Mouse (Mus musculus) duodenum, adult 2 months (tissue): ENCODE data around the gene Trem1. TPM values are rescaled to one million over a fixed set of nuclear protein-coding genes. Genes with fewer than 3 reads are reported as not detected.

Source experiments
- polyA plus RNA-seq: library from polyadenylated mRNA; depleted of rRNA; stranded (reverse); fragments of >200 nt; gene quantifications from 2 replicates; pipeline ENCODE4 v1.2.3, GENCODE M21; 2012; ENCODE audit warnings: low replicate concordance; rRNA removed

Trem1 gene
- polyA plus RNA-seq: 0.06 TPM in 1 of 2 replicates, not detected in the other

DNA sequence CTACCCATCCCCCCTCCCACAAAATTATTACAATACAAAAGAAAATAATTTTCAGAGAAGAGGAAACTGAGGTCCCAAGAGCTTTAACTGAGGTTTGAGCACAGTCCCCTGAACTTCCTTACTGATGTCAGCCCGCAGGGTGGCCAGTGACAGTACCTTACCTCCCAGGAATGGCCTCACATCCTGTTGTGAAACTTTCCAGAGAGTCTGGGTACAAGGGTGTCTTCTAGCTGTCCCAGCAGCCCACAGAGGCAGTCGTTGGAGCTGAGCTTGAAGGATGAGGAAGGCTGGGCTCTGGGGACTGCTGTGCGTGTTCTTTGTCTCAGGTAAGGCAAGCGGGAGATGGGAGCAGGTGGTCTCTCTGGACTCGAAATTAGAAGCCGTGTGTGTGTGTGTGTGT, at the start of gene Trem1:
Gene Trem1, plus strand, starts transcription at position 251 of the 400 bp plus-strand sequence.

DNA sequence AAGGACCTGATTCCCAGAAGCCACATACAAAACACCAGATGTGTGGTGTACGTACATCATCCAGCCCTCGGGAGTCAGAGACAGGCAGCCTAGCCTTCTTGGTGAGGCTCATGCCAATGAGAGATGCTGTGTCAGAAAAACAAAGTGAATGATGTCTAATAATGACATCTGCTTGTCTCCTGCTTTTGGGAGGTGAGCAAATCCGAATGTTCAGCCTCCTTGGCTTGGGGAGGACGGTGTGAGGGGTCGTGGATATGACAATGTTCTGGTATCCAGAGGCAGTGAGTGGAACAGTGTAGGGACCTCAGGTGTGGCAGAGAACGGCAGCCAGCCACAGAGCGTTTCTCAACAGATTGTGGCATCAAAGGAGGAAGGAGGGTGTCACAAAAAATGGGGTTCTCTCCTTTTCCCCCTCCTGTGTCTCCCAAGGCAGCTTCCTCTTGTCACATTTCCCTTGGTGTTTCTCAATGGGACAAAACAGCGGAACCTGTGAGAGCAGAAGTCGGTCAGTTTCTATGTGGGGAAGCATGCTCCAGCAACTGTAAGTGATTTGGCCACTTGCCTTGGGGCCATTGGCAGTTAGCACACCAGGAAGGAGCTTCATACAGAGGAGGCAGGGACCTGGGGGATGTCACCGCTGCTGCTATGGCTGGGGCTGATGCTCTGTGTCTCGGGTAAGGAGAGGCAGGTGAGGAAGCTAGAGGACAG, 14.8 kb downstream of the Trem1 start, which contains the start of gene Trem3:
Gene Trem3, plus strand, starts transcription at position 557 of the 708 bp plus-strand sequence.

DNA sequence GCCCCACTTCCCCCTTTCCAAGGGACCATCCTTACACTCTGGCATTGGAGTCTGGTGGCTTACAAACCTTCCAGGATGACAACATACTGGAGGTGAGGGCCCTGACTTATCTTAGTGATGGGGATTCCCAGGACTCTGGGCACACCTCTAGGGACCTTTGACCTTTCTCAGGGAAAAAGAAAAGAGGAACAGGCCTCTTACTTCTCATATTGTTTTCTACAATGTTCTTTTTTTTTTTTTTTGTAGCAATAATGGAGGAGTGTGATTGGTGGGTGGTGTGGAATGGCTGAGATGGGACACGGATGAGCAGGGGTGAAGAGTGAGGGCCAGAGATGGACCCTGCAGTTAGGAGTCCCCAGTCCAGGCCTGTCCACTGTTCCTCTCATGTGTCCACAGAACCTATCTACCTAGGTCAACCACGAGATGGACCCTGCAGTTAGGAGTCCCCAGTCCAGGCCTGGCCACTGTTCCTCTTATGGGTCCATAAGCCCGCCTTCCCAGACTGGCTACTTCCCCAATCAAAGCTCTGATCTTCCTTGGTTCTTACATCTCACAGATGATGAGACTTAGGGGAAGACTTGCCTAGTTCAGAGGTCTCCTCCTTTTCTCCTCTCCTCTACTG, 31.3 kb downstream of the Trem1 start, which contains the start of gene Treml4:
Gene Treml4, plus strand, starts transcription at position 555 of the 622 bp plus-strand sequence.

Other genes starting within 250 kb of the Trem1 start
- gene 1700122O11Rik, start 194.5 kb upstream of the Trem1 start, polyA plus RNA-seq: not detected in 2 replicates
- not detected in 2 replicates for gene 1700067P10Rik, start 143.4 kb upstream of the Trem1 start, polyA plus RNA-seq
- 0.19 and 0.68 TPM in 2 replicates for gene 9830107B12Rik, start 86.5 kb upstream of the Trem1 start, polyA plus RNA-seq
- gene A530064D06Rik, start 65.5 kb upstream of the Trem1 start, polyA plus RNA-seq: 1.1 TPM in 1 of 2 replicates, not detected in the other
- not detected in 2 replicates for gene Trem3, start 15.0 kb downstream of the Trem1 start, polyA plus RNA-seq
- gene Treml4, start 31.5 kb downstream of the Trem1 start, polyA plus RNA-seq: 1.5 TPM in 2 replicates
- 0.55 and 0.87 TPM in 2 replicates for gene Treml2, start 66.7 kb downstream of the Trem1 start, polyA plus RNA-seq
- 0.51 and 0.64 TPM in 2 replicates for gene B430306N03Rik, start 83.4 kb downstream of the Trem1 start, polyA plus RNA-seq
- gene Trem2, start 113.6 kb downstream of the Trem1 start, polyA plus RNA-seq: 0.36 and 0.89 TPM in 2 replicates
- not detected in 2 replicates for gene Treml1, start 127.1 kb downstream of the Trem1 start, polyA plus RNA-seq
- gene Nfya, start 177.1 kb downstream of the Trem1 start, polyA plus RNA-seq: 19.6 and 32.5 TPM in 2 replicates
- gene Oard1, start 177.2 kb downstream of the Trem1 start, polyA plus RNA-seq: 2.9 and 3.4 TPM in 2 replicates
- gene Apobec2, start 200.2 kb downstream of the Trem1 start, polyA plus RNA-seq: 0.97 and 2.3 TPM in 2 replicates
- 10.4 and 11.7 TPM in 2 replicates for gene Tspo2, start 218.8 kb downstream of the Trem1 start, polyA plus RNA-seq
- gene Unc5cl, start 222.1 kb downstream of the Trem1 start, polyA plus RNA-seq: 62.1 and 81.4 TPM in 2 replicates